Mouse (Mus musculus) midbrain, embryonic 16.5 days (tissue): ENCODE data around the gene Caprin1. TPM values are rescaled to one million over a fixed set of nuclear protein-coding genes. Genes with fewer than 3 reads are reported as not detected.
A peak's percentile ranks its signal among the peaks of the same experiment; 100 is the strongest.

Experiments
- ATAC-seq: fragments of 200-750 bp; cut with Nextera tagmentation; 2 replicates; pipeline ENCODE4 v1.8.0; 2017; ENCODE audit warnings: moderate TSS enrichment
- H3K27ac ChIP-seq: fragments of 300-500 bp; sonication (generic); 2 replicates; pipeline ENCODE4 v1.5.1; 2014; ENCODE audit warnings: mild to moderate bottlenecking, low read length, mixed read lengths
- H3K27me3 ChIP-seq: fragments of 300-500 bp; sonication (generic); 2 replicates; pipeline ENCODE4 v1.6.1; 2014; ENCODE audit warnings: low read depth, low read length, mixed read lengths; ENCODE audit not compliant: control insufficient read depth, insufficient read depth
- H3K36me3 ChIP-seq: fragments of 300-500 bp; sonication (generic); 2 replicates; pipeline ENCODE4 v1.6.1; 2014; ENCODE audit warnings: mild to moderate bottlenecking, low read length, moderate library complexity, mixed read lengths; ENCODE audit not compliant: control insufficient read depth, insufficient read depth
- H3K4me1 ChIP-seq: fragments of 300-500 bp; sonication (generic); 2 replicates; pipeline ENCODE4 v1.6.1; 2014; ENCODE audit warnings: mild to moderate bottlenecking, low read length, mixed read lengths; ENCODE audit not compliant: control insufficient read depth, insufficient read depth
- H3K4me2 ChIP-seq: fragments of 300-500 bp; sonication (generic); 2 replicates; pipeline ENCODE4 v1.6.1; 2014; ENCODE audit warnings: mild to moderate bottlenecking, low read length, mixed read lengths
- H3K4me3 ChIP-seq: fragments of 300-500 bp; sonication (generic); 2 replicates; pipeline ENCODE4 v1.5.1; 2014; ENCODE audit warnings: low read depth, mild to moderate bottlenecking, low read length, moderate library complexity, mixed read lengths
- H3K9ac ChIP-seq: fragments of 300-500 bp; sonication (generic); 2 replicates; pipeline ENCODE4 v1.6.1; 2014; ENCODE audit warnings: low read depth, low read length, mixed read lengths
- H3K9me3 ChIP-seq: fragments of 300-500 bp; sonication (generic); replicated peaks from 2 replicates; pipeline ENCODE4 v1.6.1; 2014; ENCODE audit warnings: mild to moderate bottlenecking, low read length, mixed read lengths; ENCODE audit not compliant: control insufficient read depth, poor library complexity, severe bottlenecking
- WGBS: fragments of 180-500 bp; shearing (Covaris S2); extraction: QIAGEN DNeasy Blood & Tissue Kit; methylation state at CpG from one replicate; pipeline ENCODE4 v1.1.7; 2014; 5-methylcytosine and 5-hydroxymethylcytosine counted together
- polyA plus RNA-seq: library from polyadenylated mRNA; unstranded; fragments of >200 nt; fragmentation: Nextera tagmentation; extraction: Ambion mirVana; gene quantifications from 2 replicates; pipeline ENCODE4 v1.2.1, GENCODE M21; 2015

Gene Caprin1
- polyA plus RNA-seq, 1 experiment from 2014 or later: 337 TPM

- Histone ChIP-seq H3K4me1 (no peaks in the 10 kb centered on the region), H3K9me3 (no peaks in the 10 kb centered on the region), H3K27me3 (no peaks in the 10 kb centered on the region), H3K27ac (no peak overlapping the region), H3K4me2 (no peak overlapping the region), H3K36me3 (peaks cover 17% of the 10 kb centered on the region), H3K9ac (no peak overlapping the region), H3K4me3 (no peak overlapping the region)
- WGBS: 89% methylated on average over 2 of the region's 2 CpGs
- ATAC-seq: no peak
Observed at GRCm38 (mm10) chr2:103746761-103747160, 50.7 kb downstream of the Caprin1 start.

GRCm38 (mm10) chr2:103746096-103746495, 51.4 kb downstream of the Caprin1 start:
- 90% methylated on average over 2 of the region's 2 CpGs for WGBS
- no peak for ATAC-seq
- Histone ChIP-seq H3K4me1 (no peaks in the 10 kb centered on the region), H3K4me3 (no peak overlapping the region), H3K27ac (no peak overlapping the region), H3K9me3 (no peaks in the 10 kb centered on the region), H3K9ac (no peak overlapping the region), H3K27me3 (no peaks in the 10 kb centered on the region), H3K36me3 (peaks cover 13% of the 10 kb centered on the region; the same call in 1 of the 2 replicates), H3K4me2 (no peak overlapping the region)

- H3K27ac ChIP-seq: no peak overlapping the region
Observed at GRCm38 (mm10) chr2:103745481-103745880, 52.0 kb downstream of the Caprin1 start.

GRCm38 (mm10) chr2:103743988-103744387, 53.5 kb downstream of the Caprin1 start:
- Histone ChIP-seq H3K4me3 (no peak overlapping the region), H3K36me3 (peaks cover 15% of the 10 kb centered on the region; the same call in 1 of the 2 replicates), H3K27me3 (no peaks in the 10 kb centered on the region), H3K9me3 (no peaks in the 10 kb centered on the region), H3K4me2 (no peak overlapping the region), H3K9ac (no peak overlapping the region), H3K4me1 (no peaks in the 10 kb centered on the region), H3K27ac (no peak overlapping the region)
- ATAC-seq: peak; percentile 51; the same call in 1 of the 2 replicates
- 83% methylated on average over 7 of the region's 7 CpGs for WGBS

More at GRCm38 (mm10) chr2:103745481-103745880, 52.0 kb downstream of the Caprin1 start:
- Histone ChIP-seq H3K9me3 (no peaks in the 10 kb centered on the region), H3K27me3 (no peaks in the 10 kb centered on the region), H3K4me2 (no peak overlapping the region), H3K36me3 (peaks cover 11% of the 10 kb centered on the region; the same call in 1 of the 2 replicates), H3K4me1 (no peaks in the 10 kb centered on the region), H3K4me3 (no peak overlapping the region), H3K9ac (no peak overlapping the region)
- no peak for ATAC-seq
- WGBS: 87% methylated on average over 5 of the region's 5 CpGs

- Histone ChIP-seq H3K9me3 (no peaks in the 10 kb centered on the region), H3K36me3 (peaks cover 17% of the 10 kb centered on the region; the same call in 1 of the 2 replicates), H3K27me3 (no peaks in the 10 kb centered on the region), H3K4me3 (no peak overlapping the region), H3K4me2 (no peak overlapping the region), H3K27ac (no peak overlapping the region), H3K9ac (no peak overlapping the region), H3K4me1 (no peaks in the 10 kb centered on the region)
- ATAC-seq: no peak
- WGBS: 94% methylated on average over 2 of the region's 2 CpGs
Observed at GRCm38 (mm10) chr2:103743536-103743935, 53.9 kb downstream of the Caprin1 start.

GRCm38 (mm10) chr2:103742821-103743220, 54.6 kb downstream of the Caprin1 start:
- ATAC-seq: no peak
- Histone ChIP-seq H3K9me3 (no peaks in the 10 kb centered on the region), H3K27ac (no peak overlapping the region), H3K4me1 (no peaks in the 10 kb centered on the region), H3K4me3 (no peak overlapping the region), H3K27me3 (no peaks in the 10 kb centered on the region), H3K9ac (no peak overlapping the region), H3K4me2 (no peak overlapping the region), H3K36me3 (peaks cover 14% of the 10 kb centered on the region; the same call in 1 of the 2 replicates)
- 95% methylated on average over 6 of the region's 6 CpGs for WGBS

- H3K4me2 ChIP-seq: no peak overlapping the region
- H3K27ac ChIP-seq: no peak overlapping the region
- no peaks in the 10 kb centered on the region for H3K27me3 ChIP-seq
- peaks cover 21% of the 10 kb centered on the region for H3K36me3 ChIP-seq
- no peak overlapping the region for H3K9ac ChIP-seq
- no peak overlapping the region for H3K4me3 ChIP-seq
- no peak for ATAC-seq
- no peaks in the 10 kb centered on the region for H3K4me1 ChIP-seq
- no peaks in the 10 kb centered on the region for H3K9me3 ChIP-seq
- 90% methylated on average over 6 of the region's 6 CpGs for WGBS
Observed at GRCm38 (mm10) chr2:103731423-103731822, 66.0 kb downstream of the Caprin1 start.

- no peak for ATAC-seq
- peaks cover 22% of the 10 kb centered on the region for H3K36me3 ChIP-seq
- H3K27ac ChIP-seq: no peak overlapping the region
- H3K4me2 ChIP-seq: no peak overlapping the region
- H3K4me3 ChIP-seq: no peak overlapping the region
- no peaks in the 10 kb centered on the region for H3K4me1 ChIP-seq
- no peaks in the 10 kb centered on the region for H3K9me3 ChIP-seq
- no peak overlapping the region for H3K9ac ChIP-seq
- WGBS: 83% methylated on average over 8 of the region's 8 CpGs
- H3K27me3 ChIP-seq: no peaks in the 10 kb centered on the region
Observed at GRCm38 (mm10) chr2:103730999-103731398, 66.5 kb downstream of the Caprin1 start.

GRCm38 (mm10) chr2:103728027-103728540, 69.4 kb downstream of the Caprin1 start:
- no peak for ATAC-seq

More at GRCm38 (mm10) chr2:103728027-103728540, 69.4 kb downstream of the Caprin1 start:
- 85% methylated on average over 12 of the region's 12 CpGs for WGBS
- Histone ChIP-seq H3K9ac (no peak overlapping the region), H3K36me3 (peaks cover 15% of the 10 kb centered on the region), H3K27ac (no peak overlapping the region), H3K4me1 (no peaks in the 10 kb centered on the region), H3K4me2 (no peak overlapping the region), H3K27me3 (no peaks in the 10 kb centered on the region), H3K4me3 (no peak overlapping the region), H3K9me3 (no peaks in the 10 kb centered on the region)
